Mouse (Mus musculus) layer of hippocampus, postnatal 14 days (tissue): Measurements from ENCODE around the gene Fam166b. TPM values are rescaled to one million over a fixed set of nuclear protein-coding genes. Genes with fewer than 3 reads are reported as not detected.

ENCODE experiments used
- DNase-seq, 2 experiments: peaks; one replicate each; pipeline ENCODE4 v3.0.0; 2021 to 2022; ENCODE audit warnings: low spot score in 2 of 2, mixed read lengths in 1 of 2
- total RNA-seq, 2 experiments: library from RNA; stranded (reverse); gene quantifications; 2 replicates each; pipeline ENCODE4 v1.2.3; 2021

The Fam166b gene
- total RNA-seq, 2 experiments from 2014 or later: 0.76 to 2.4 TPM

DNA sequence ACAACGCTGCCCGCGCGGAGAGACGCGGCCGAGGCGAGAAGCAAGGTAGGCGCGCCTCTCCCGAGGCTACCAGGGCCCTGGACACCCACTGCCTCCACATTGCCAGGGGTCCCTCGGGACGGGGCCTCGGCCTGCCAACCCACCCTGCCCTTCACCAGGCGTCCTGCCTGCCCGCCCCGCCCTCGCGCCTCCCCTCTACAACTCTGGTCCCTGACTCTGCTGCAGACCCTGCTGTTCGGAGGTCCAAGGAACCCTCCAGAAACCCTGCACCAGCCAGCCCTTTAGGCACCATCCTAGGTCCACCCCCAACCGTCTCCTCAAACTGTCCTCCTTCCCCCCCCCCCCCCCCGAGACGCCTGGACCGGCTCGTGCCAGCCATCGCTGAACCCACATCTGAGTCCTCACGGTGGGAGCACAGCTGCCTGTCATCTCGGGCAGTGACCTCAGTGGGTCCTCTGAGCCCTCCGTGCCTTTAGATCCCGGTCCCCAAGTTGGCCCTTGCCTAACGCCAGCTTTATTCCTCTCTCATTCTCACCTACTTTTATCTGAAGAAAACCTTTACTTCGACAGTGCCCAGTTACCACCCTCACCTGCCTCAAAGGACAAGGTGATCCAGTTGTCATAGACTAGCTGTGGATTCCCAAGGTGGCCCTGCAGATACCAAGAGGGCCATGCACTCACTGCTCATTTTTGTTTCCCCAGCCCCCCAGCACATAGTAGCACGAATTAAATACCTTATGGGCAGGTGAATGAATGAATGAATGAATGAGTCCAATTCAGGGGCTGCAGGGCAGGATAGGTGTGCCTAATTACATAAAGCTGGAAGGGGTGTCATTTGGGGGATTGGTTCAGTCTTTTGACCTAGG lies 46.5 kb downstream of the Fam166b start:
- no peak for DNase-seq

DNA sequence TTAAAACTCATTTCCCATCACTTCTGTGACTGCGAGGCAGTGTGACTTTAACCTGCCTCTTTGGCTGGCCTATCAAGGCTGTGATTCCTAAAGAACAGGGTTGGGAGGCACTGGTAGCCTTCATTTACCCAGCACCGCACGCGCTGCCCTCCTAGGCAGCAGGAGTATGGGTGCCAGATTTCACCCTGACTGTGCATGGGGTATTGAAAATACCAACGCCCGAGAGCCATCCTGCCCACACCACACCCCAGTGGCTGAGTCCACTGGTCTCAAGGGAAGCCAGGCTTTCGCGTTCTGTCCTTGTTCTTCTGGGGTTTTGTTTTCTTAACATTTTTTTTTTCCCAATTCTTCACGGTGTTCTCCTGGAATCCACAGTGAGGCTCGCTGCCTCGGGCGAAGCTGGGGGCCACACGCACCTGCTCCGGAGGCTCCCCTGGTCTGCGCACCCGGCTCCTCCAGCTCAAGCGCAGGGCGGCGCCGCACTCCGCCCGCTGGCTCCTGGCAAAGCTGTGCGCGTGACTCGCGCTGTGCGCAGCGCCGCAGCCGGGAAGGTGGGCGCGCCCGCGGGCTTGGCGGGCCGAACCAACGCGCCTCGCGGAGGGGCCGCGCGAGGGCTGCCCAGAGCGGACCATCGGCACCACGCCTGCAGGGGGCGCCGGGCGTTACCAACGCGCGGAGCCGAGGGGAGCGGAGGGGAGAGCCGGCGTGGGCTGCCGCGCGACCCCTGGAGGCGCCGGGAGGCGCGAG lies 47.4 kb downstream of the Fam166b start, which contains the start of gene Rusc2:
Gene Rusc2, plus strand, starts transcription at position 572 of the 747 bp plus-strand sequence.
- peak; percentile 93 to 94 for DNase-seq

DNA sequence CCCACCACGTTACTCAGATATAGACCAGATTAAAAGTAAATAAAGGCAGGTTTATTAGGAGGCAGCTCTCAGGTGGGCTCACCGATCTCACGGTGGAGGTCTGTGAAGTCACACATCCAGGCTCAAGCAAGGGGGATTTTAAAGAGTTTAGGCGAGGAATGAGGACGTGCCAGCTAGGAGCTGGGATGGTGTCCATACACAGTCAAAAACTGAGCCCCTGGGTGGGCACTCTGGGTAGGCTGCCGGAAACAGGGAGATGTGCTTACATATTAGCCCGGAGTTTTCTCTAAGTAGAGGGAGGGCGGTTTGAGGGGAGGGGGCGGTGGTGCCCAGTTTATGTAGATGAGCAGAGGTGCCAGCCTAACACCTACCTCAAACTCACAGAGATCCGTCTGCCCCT lies 48.0 kb downstream of the Fam166b start:
- DNase-seq: no peak

DNA sequence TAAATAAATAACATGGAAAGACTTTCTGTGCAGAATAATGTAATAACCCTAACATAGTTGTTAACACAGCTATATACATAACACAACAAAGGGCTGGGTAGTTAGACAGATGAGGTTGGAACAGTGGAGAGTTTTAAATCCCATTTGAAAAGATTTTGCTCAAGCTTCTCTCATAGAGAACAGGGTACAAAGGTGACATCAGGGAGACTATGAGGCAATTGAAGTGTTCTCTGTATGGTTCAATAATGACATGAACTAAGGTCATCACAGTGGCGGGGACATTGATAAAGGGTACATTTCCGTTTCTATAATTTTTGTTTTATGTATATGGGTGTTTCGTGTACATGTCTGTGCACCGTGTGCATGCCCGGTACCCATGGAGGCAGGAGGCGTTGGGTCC lies 49.3 kb downstream of the Fam166b start:
- no peak for DNase-seq

Other genes with a start within 250 kb of the Fam166b start
- under 1 TPM; 0.28 to 0.52 TPM for gene Atp8b5, start 162.0 kb downstream of the Fam166b start, total RNA-seq
- 100 to 1,000 TPM; 127 to 145 TPM for gene Rusc2, start 47.2 kb downstream of the Fam166b start, total RNA-seq
- gene Tesk1, start 12.8 kb upstream of the Fam166b start, total RNA-seq: 10 to 100 TPM; 63.0 to 64.4 TPM
- gene Cd72, start 25.5 kb upstream of the Fam166b start, total RNA-seq: not detected
- not detected for gene Sit1, start 54.6 kb upstream of the Fam166b start, total RNA-seq
- 10 to 100 TPM; 26.0 to 28.3 TPM for gene Ccdc107, start 63.8 kb upstream of the Fam166b start, total RNA-seq
- 1 to 10 TPM in 1 of 2 experiments, under 1 TPM in 1; 0.74 to 1.2 TPM for gene Arhgef39, start 70.6 kb upstream of the Fam166b start, total RNA-seq
- gene Car9, start 77.8 kb upstream of the Fam166b start, total RNA-seq: not detected
- gene Tpm2, start 94.6 kb upstream of the Fam166b start, total RNA-seq: 1 to 10 TPM; 6.2 to 8.1 TPM
- gene Creb3, start 133.2 kb upstream of the Fam166b start, total RNA-seq: 10 to 100 TPM; 74.0 TPM
- 10 to 100 TPM; 46.0 to 52.1 TPM for gene Tln1, start 133.6 kb upstream of the Fam166b start, total RNA-seq
- gene Rgp1, start 149.6 kb upstream of the Fam166b start, total RNA-seq: 10 to 100 TPM; 44.5 to 55.8 TPM
- gene Gba2, start 149.7 kb upstream of the Fam166b start, total RNA-seq: 10 to 100 TPM; 56.1 to 60.6 TPM
- not detected for gene Msmp, start 155.4 kb upstream of the Fam166b start, total RNA-seq
- 10 to 100 TPM; 46.9 to 50.0 TPM for gene Npr2, start 202.8 kb upstream of the Fam166b start, total RNA-seq
- 1 to 10 TPM in 1 of 2 experiments, under 1 TPM in 1; 0.98 to 2.3 TPM for gene Spag8, start 224.5 kb upstream of the Fam166b start, total RNA-seq
- gene Hint2, start 227.3 kb upstream of the Fam166b start, total RNA-seq: 10 to 100 TPM; 33.1 to 37.8 TPM
- gene Tmem8b, start 239.8 kb upstream of the Fam166b start, total RNA-seq: 10 to 100 TPM; 55.8 to 57.6 TPM
- 1 to 10 TPM; 1.2 TPM for gene Fam221b, start 240.0 kb upstream of the Fam166b start, total RNA-seq